Mouse (Mus musculus): ENCODE measurements at regions not wholly inside any gene's neighbourhood (a gene's known extent, or its start where the extent isn't known, plus 50 kb on each side); places are given as distances from the start of the nearest gene placed in this dataset.

DNA sequence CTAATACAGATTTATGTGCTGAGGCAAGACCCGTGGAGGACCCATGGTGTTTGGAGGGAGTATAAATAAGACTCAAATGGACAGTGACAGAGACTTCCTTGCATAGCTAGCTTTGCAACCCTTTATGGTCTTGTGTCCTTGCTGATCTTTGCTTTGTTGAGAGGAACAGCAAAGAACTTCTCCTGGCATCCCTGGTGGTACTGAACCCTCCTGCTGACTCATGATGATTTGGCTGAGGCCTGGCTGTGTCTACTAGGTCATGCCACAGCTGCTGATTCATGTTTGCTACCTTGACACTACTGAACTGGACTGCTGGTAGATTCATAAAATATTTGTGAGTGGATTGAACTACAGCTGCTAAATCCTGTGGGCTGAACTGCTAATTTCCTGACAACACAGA lies 73.1 kb upstream of the Gpr141 start:
- no peak for DNase-seq (ENCODE audit: low spot score)

DNA sequence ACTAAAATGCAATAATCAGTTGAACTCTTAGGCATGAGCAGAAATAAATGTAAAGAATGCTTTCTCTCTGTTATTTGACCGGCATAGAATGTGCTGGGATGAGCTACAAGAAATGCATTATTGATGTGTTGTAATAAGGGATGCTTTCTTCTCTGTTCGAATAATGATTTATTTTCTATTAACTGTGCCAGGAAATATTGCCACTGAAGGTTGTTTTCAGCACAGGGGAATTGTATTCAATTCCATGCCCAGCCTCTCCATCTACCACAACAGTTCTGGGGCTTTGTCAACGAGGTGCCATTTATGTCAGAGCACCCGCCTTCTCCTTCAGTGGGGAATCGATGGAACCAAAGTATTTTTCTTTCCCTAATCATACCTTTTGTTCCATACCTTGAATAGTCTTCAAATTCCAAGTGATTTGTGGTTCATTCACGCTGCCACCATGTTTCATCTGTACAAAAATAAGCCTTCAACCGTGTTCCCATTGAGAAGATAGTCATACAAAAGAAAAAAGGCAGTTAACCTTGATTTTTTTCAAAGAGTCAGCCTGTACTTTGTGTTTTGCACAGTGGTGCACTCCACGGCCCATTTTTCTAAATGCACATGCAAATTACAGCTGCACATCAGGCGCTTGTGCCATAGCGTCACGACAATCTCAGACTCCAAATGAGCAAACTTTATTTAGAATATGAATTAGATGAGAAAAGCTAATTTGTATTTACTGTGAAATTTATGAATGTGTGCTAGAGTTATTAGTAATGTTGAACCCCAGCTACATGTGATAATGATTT lies 65.1 kb upstream of the Gpr141 start:
- intact Hi-C loops (cut with DNase I): no loop called here
- DNase-seq (ENCODE audit: low spot score): no peak

More for the DNA sequence above, 73.1 kb upstream of the Gpr141 start:
- intact Hi-C loops (cut with DNase I): no loop called here

DNA sequence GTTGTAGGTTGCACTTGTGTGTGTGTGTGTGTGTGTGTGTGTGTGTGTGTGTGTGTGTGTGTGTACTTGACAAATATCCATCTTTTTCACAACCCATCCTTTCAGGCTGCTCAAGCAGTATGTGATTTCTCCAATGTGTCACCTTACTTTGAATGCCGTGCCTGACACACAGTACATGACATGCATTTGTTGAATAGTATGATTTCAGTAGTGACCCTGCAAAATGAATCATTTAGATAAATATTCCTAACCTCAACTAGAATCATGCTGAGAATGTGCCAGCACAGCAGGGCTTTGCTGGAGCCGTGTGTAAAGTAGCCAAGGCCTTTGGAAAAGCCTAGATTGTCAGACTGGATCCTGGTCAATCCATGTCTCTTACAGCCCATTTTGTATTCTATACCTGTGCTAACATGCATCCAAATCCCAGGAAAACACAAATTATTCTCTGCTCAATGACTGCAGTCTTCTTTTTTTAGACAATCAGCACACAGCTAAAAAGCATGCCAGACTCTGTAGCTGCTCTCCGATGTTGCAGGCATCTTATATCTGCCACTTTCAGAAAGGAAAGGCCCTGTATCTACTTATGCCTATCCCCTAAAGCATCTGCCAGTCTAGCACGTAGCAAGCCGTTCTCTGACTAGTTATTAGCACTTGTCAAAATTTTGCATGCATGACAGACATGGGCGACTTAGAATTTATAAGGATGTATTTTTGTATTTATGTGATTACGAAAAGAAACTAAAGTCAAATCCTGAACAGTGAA lies 60.0 kb upstream of the Gpr141 start:
- no peak for DNase-seq (ENCODE audit: low spot score)
- intact Hi-C loops (cut with DNase I): no loop called here

DNA sequence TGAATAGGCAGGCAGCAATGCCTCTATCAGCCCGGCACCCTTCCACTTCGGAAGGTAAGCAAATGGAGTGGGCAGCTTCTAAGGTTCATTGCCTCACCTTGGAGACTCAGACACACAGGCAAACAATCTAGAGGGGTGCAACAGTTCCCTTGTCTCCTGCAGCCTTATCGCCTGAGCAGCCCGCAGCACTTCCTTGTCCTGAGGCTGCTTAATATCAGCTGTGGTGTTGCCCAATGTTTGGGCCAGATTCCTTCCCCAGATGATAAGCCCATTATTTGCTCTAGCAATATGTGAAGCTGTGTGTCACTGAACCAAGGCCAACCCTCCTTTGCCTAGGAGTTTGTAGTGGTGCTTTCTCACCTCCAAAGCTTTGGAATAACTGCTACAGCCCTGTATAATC lies 58.8 kb upstream of the Gpr141 start:
- no peak for DNase-seq (ENCODE audit: low spot score)
- intact Hi-C loops (cut with DNase I): no loop called here

DNA sequence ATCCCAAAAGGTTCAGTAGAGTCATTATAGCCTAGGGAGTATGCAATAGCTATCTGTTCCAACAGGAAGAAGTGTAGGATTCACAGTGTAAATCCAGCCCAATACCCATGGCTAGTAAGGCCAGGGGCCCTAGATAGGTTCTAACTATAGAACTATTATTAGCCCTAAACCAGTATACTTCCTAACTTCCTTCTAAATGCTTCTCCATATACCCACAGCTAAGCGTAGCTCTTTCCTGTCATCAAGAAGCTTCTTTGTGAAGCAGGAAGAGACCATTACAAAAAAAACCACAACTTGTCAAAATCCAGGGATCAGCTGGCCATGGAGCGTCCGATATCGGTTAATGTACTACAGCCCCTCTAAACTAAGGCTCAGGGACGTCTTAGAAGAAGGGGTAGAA lies 57.7 kb upstream of the Gpr141 start:
- intact Hi-C loops (cut with DNase I): no loop called here
- no peak for DNase-seq (ENCODE audit: low spot score)

DNA sequence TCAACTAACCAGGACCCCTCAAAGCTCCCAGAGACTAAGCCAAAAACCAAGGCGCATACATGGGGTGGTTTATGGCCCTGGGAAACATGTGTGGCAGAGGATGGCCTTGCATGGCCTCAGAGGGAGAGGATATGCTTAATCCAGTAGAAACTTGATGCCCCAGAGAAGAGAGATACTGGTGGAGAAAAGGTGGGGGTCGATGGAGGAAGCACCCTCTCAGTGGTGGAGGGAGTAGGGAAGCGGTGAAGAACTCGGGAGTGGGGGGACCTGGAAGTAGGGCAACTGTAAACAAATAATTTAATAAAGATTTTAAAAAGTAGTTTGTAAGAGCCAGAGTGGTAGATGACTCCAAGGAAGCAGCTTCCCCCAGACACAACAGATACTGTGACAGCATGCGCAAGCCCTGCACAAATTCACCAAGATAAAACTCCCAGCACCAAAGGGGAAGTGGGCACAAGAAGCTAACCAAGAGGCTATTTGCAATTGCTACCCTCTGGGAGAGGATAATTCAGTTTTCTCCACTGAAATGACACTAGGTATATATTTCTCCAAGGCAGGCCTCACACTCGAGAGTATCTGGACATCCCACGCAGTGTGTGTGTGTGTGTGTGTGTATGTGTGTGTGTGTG lies 50.7 kb upstream of the Gpr141 start:
- DNase-seq (ENCODE audit: low spot score): no peak
- intact Hi-C loops (cut with DNase I): no loop called here

Measured in heart, postnatal 25 days (tissue).